Mouse (Mus musculus): Measurements from ENCODE around the gene Wfdc9. TPM values are rescaled to one million over a fixed set of nuclear protein-coding genes. Genes with fewer than 3 reads are reported as not detected.
"Not testable (repeated sequence)": the region's sequence is repeated elsewhere in the genome, so short reads cannot be mapped to it uniquely, and the experiment has no call there.

Wfdc9 gene
- polyA plus RNA-seq, 1 experiment: not detected

DNA sequence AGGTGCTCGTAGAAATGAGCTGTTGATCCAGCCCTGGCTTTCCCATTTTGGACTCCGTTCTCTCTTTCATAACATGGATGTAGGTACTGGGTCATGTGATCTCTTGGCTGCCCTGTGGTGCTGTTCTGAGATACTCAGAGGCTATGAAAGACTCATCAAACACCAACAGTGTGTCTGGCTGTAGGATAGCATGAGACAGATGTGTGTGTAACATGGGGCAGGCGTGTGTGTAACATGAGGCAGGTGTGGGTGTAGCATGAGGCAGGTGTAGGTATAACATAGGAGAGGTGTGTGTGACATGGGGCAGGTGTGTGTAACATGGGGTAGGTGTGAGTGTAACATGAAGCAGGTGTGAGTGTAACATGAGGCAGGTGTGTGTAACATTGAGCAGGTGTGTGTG lies 41.0 kb downstream of the Wfdc9 start:
- Histone ChIP-seq H3ac (ENCODE audit: control insufficient read depth, insufficient read length) (no peak overlapping the region), H3K27me3 (ENCODE audit: control insufficient read depth, insufficient read depth, insufficient read length) (peaks cover 6% of the 10 kb centered on the region), H3K4me2 (ENCODE audit: low read depth) (no peak overlapping the region), H3K79me2 (ENCODE audit: control insufficient read depth, insufficient read depth) (no peaks in the 10 kb centered on the region), H3K4me3 (no peak overlapping the region), H3K36me3 (ENCODE audit: control insufficient read depth, insufficient read depth) (no peaks in the 10 kb centered on the region)
- no peak for TF ChIP-seq CEBPB (IDR thresholded peaks at IDR 0.05; ENCODE audit: insufficient read depth, poor library complexity, severe bottlenecking)
- no peak for TF ChIP-seq MYOD1 (IDR thresholded peaks at IDR 0.05; ENCODE audit: control insufficient read depth in 1 of 3, insufficient read length in 2 of 3, low read depth in 2 of 3)
- TF ChIP-seq MAX (IDR thresholded peaks at IDR 0.05; ENCODE audit: low read depth): no peak
- TF ChIP-seq TCF12 (IDR thresholded peaks at IDR 0.05; ENCODE audit: insufficient read depth, poor library complexity, severe bottlenecking): no peak
- no peak for TF ChIP-seq MYOG (IDR thresholded peaks at IDR 0.05; ENCODE audit: control insufficient read depth in 1 of 3, insufficient read depth in 1 of 3, insufficient read length in 2 of 3, low read depth in 2 of 3)

DNA sequence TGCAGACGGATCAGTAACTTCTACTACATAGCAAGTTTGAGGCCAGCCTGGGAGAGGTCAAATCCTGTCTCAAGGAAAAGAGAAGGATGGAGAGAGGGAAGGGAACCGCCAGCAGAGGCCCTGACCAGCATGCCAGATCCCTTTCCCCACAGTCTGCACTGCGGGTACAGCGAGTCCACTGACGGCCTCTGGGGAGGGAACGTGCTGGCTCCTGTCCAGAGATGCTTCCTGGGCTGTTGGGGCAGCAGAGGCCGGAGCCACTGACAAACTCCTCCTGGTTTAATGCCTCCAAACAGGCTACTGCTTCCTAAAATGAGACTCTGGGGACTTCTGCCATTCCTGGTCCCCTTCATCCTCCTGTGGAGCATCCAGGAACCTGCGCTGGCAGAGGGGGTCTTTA lies 42.9 kb downstream of the Wfdc9 start, which contains the start of the genes Wfdc6b and Wfdc8:
Gene Wfdc6b (plus strand): TSS at position 52 of the 400 bp plus-strand sequence.
Gene Wfdc8 (minus strand): TSS at position 156 of the 400 bp plus-strand sequence.
- not testable (repeated sequence) for H3K4me2 ChIP-seq (ENCODE audit: low read depth); H3K27me3 ChIP-seq (ENCODE audit: control insufficient read depth, insufficient read depth, insufficient read length); H3ac ChIP-seq (ENCODE audit: control insufficient read depth, insufficient read length); H3K36me3 ChIP-seq (ENCODE audit: control insufficient read depth, insufficient read depth); H3K79me2 ChIP-seq (ENCODE audit: control insufficient read depth, insufficient read depth); H3K4me3 ChIP-seq

- TF ChIP-seq CEBPB (IDR thresholded peaks at IDR 0.05; ENCODE audit: insufficient read depth, poor library complexity, severe bottlenecking) (no peak), USF1 (IDR thresholded peaks at IDR 0.05; ENCODE audit: low read depth) (no peak), MAX (IDR thresholded peaks at IDR 0.05; ENCODE audit: low read depth) (no peak), SRF (IDR thresholded peaks at IDR 0.05; ENCODE audit: control insufficient read depth, insufficient read length, low read depth) (no peak), MYOD1 (IDR thresholded peaks at IDR 0.05; ENCODE audit: control insufficient read depth in 1 of 3, insufficient read length in 2 of 3, low read depth in 2 of 3) (no peak), MYOG (IDR thresholded peaks at IDR 0.05; ENCODE audit: control insufficient read depth in 1 of 3, insufficient read depth in 1 of 3, insufficient read length in 2 of 3, low read depth in 2 of 3) (no peak), E2F4 (IDR thresholded peaks at IDR 0.05; ENCODE audit: insufficient read depth) (no peak), REST (IDR thresholded peaks at IDR 0.05; ENCODE audit: insufficient read depth, insufficient read length) (no peak), TCF3 (IDR thresholded peaks at IDR 0.05; ENCODE audit: insufficient read length, low read depth) (no peak), TCF12 (IDR thresholded peaks at IDR 0.05; ENCODE audit: insufficient read depth, poor library complexity, severe bottlenecking) (no peak), POLR2A (IDR thresholded peaks at IDR 0.05; ENCODE audit: insufficient read length, low read depth) (no peak)
- Histone ChIP-seq H3K36me3 (ENCODE audit: control insufficient read depth, insufficient read depth) (no peaks in the 10 kb centered on the region), H3K4me3 (no peak overlapping the region), H3K79me2 (ENCODE audit: control insufficient read depth, insufficient read depth) (no peaks in the 10 kb centered on the region), H3K4me2 (ENCODE audit: low read depth) (no peak overlapping the region), H3K27me3 (ENCODE audit: control insufficient read depth, insufficient read depth, insufficient read length) (peaks cover 14% of the 10 kb centered on the region), H3ac (ENCODE audit: control insufficient read depth, insufficient read length) (no peak overlapping the region)
Observed at GRCm38 (mm10) chr2:164608781-164609180, 47.6 kb downstream of the Wfdc9 start.

DNA sequence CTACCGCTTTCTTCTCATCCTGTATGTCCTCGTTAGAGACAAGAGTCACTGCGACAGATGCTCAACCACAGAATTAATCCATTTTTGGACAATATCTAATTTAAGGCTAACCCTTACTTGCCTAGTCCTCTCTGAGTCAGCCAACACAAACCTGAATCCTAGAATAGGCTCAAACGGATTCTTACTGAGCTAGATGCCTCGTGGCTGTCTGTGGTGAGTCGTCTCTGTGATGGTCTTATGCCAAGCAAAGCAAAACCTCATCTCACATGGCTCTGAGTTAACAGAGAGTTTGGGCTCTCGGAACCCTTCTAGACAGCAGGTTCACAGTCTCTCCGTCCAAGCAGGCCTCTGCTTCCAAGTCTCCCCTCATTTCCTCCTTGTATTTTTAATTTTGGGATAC lies 52.0 kb downstream of the Wfdc9 start:
- H3K27me3 ChIP-seq (ENCODE audit: control insufficient read depth, insufficient read depth, insufficient read length): peaks cover 20% of the 10 kb centered on the region
- H3K36me3 ChIP-seq (ENCODE audit: control insufficient read depth, insufficient read depth): no peaks in the 10 kb centered on the region

GRCm38 (mm10) chr2:164603482-164603881 lies 52.9 kb downstream of the Wfdc9 start:
- Histone ChIP-seq H3K4me2 (ENCODE audit: low read depth) (no peak overlapping the region), H3K79me2 (ENCODE audit: control insufficient read depth, insufficient read depth) (no peaks in the 10 kb centered on the region), H3ac (ENCODE audit: control insufficient read depth, insufficient read length) (no peak overlapping the region), H3K27me3 (ENCODE audit: control insufficient read depth, insufficient read depth, insufficient read length) (peaks cover 26% of the 10 kb centered on the region), H3K4me3 (no peak overlapping the region), H3K36me3 (ENCODE audit: control insufficient read depth, insufficient read depth) (no peaks in the 10 kb centered on the region)
- TF ChIP-seq TCF12 (IDR thresholded peaks at IDR 0.05; ENCODE audit: insufficient read depth, poor library complexity, severe bottlenecking) (no peak), TCF3 (IDR thresholded peaks at IDR 0.05; ENCODE audit: insufficient read length, low read depth) (no peak), REST (IDR thresholded peaks at IDR 0.05; ENCODE audit: insufficient read depth, insufficient read length) (no peak), E2F4 (IDR thresholded peaks at IDR 0.05; ENCODE audit: insufficient read depth) (no peak), MAX (IDR thresholded peaks at IDR 0.05; ENCODE audit: low read depth) (no peak), MYOG (IDR thresholded peaks at IDR 0.05; ENCODE audit: control insufficient read depth in 1 of 3, insufficient read depth in 1 of 3, insufficient read length in 2 of 3, low read depth in 2 of 3) (no peak)

More for the DNA sequence above, 52.0 kb downstream of the Wfdc9 start:
- H3ac ChIP-seq (ENCODE audit: control insufficient read depth, insufficient read length): no peak overlapping the region
- no peak overlapping the region for H3K4me3 ChIP-seq
- H3K4me2 ChIP-seq (ENCODE audit: low read depth): no peak overlapping the region
- H3K79me2 ChIP-seq (ENCODE audit: control insufficient read depth, insufficient read depth): no peaks in the 10 kb centered on the region
- no peak for TF ChIP-seq SRF (IDR thresholded peaks at IDR 0.05; ENCODE audit: control insufficient read depth, insufficient read length, low read depth)
- no peak for TF ChIP-seq USF1 (IDR thresholded peaks at IDR 0.05; ENCODE audit: low read depth)
- TF ChIP-seq POLR2AphosphoS2 (IDR thresholded peaks at IDR 0.05; ENCODE audit: insufficient read length, low read depth): no peak
- TF ChIP-seq REST (IDR thresholded peaks at IDR 0.05; ENCODE audit: insufficient read depth, insufficient read length): no peak
- TF ChIP-seq MAX (IDR thresholded peaks at IDR 0.05; ENCODE audit: low read depth): no peak
- TF ChIP-seq TCF3 (IDR thresholded peaks at IDR 0.05; ENCODE audit: insufficient read length, low read depth): no peak
- no peak for TF ChIP-seq MYOG (IDR thresholded peaks at IDR 0.05; ENCODE audit: control insufficient read depth in 1 of 3, insufficient read depth in 1 of 3, insufficient read length in 2 of 3, low read depth in 2 of 3)
- TF ChIP-seq POLR2A (IDR thresholded peaks at IDR 0.05; ENCODE audit: insufficient read length, low read depth): no peak
- TF ChIP-seq MYOD1 (IDR thresholded peaks at IDR 0.05; ENCODE audit: control insufficient read depth in 1 of 3, insufficient read length in 2 of 3, low read depth in 2 of 3): no peak
- no peak for TF ChIP-seq E2F4 (IDR thresholded peaks at IDR 0.05; ENCODE audit: insufficient read depth)
- TF ChIP-seq TCF12 (IDR thresholded peaks at IDR 0.05; ENCODE audit: insufficient read depth, poor library complexity, severe bottlenecking): no peak
- no peak for TF ChIP-seq CEBPB (IDR thresholded peaks at IDR 0.05; ENCODE audit: insufficient read depth, poor library complexity, severe bottlenecking)
